Mouse (Mus musculus): ENCODE measurements around the gene Rnf213.

The Rnf213 gene

GRCm38 (mm10) chr11:119438776-119439175 is 45.9 kb downstream of the Rnf213 start:
- peak; percentile 29 for DNase-seq

- no peak for DNase-seq
Observed at GRCm38 (mm10) chr11:119442199-119442598, 49.3 kb downstream of the Rnf213 start.

- DNase-seq: no peak
Observed at GRCm38 (mm10) chr11:119443442-119443841, 50.5 kb downstream of the Rnf213 start.

- DNase-seq: no peak
Observed at GRCm38 (mm10) chr11:119456097-119456496, 63.2 kb downstream of the Rnf213 start.

GRCm38 (mm10) chr11:119477876-119478275 is 85.0 kb downstream of the Rnf213 start:
- no peak for DNase-seq

GRCm38 (mm10) chr11:119490861-119491689 is 98.2 kb downstream of the Rnf213 start, which contains the start of gene Endov:
Gene Endov, plus strand, starts transcription at chr11:119491347.
- peak; percentile 99 for DNase-seq

- no peak for DNase-seq
Observed at GRCm38 (mm10) chr11:119491690-119492087, 98.8 kb downstream of the Rnf213 start.

GRCm38 (mm10) chr11:119492830-119493229 is 99.9 kb downstream of the Rnf213 start:
- no peak for DNase-seq

GRCm38 (mm10) chr11:119493516-119493915 is 100.6 kb downstream of the Rnf213 start:
- no peak for DNase-seq

GRCm38 (mm10) chr11:119496147-119496546 is 103.2 kb downstream of the Rnf213 start:
- no peak for DNase-seq

GRCm38 (mm10) chr11:119497451-119497850 is 104.6 kb downstream of the Rnf213 start:
- no peak for DNase-seq

- no peak for DNase-seq
Observed at GRCm38 (mm10) chr11:119499297-119499696, 106.4 kb downstream of the Rnf213 start.

- no peak for DNase-seq
Observed at GRCm38 (mm10) chr11:119500011-119500410, 107.1 kb downstream of the Rnf213 start.

GRCm38 (mm10) chr11:119503675-119504074 is 110.8 kb downstream of the Rnf213 start:
- DNase-seq: peak; percentile 85

GRCm38 (mm10) chr11:119506386-119506785 is 113.5 kb downstream of the Rnf213 start:
- no peak for DNase-seq

- DNase-seq: no peak
Observed at GRCm38 (mm10) chr11:119507772-119508171, 114.9 kb downstream of the Rnf213 start.

GRCm38 (mm10) chr11:119509165-119509776 is 116.4 kb downstream of the Rnf213 start:
- no peak for DNase-seq

- no peak for DNase-seq
Observed at GRCm38 (mm10) chr11:119513038-119513659, 120.2 kb downstream of the Rnf213 start.

GRCm38 (mm10) chr11:119514108-119514860 is 121.4 kb downstream of the Rnf213 start:
- no peak for DNase-seq

- peak; percentile 38 for DNase-seq
Observed at GRCm38 (mm10) chr11:119514967-119515636, 122.2 kb downstream of the Rnf213 start.

GRCm38 (mm10) chr11:119515823-119516676 is 123.2 kb downstream of the Rnf213 start:
- DNase-seq: no peak

Data from lung, postnatal 10 days (tissue).